Mouse (Mus musculus): ENCODE results near the gene Pdzrn3.

DNA sequence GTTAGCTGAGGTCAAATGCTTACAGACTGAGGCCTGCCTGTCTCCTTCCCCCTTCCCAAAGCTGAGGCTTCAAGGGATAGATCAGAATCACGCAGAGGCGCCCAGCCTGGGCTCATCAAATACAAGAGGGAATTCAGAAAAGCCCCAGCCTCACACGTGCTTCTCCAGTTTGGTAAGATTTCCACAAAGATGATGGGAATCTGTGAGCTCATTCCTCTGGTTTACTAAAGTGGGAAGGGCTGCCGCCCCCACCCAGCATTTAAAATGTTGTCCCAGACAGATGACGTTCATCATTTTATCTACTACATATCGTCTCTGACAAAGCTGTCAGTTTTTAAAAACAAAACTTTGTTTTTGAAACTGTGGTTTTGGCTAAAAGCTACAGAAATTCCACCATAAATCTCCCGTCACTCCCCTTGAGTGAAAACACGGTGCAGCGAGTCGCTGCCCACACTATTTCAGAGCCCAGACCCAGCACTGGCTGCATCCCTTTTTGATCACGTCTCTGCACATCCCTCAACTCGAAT, 17.4 kb downstream of the Pdzrn3 start:
- TF ChIP-seq CTCF (IDR thresholded peaks at IDR 0.05; ENCODE audit: low read depth): no peak
- TF ChIP-seq EP300 (IDR thresholded peaks at IDR 0.05; ENCODE audit: low read depth): no peak

All from liver, embryonic 14.5 days (tissue).